Mouse (Mus musculus) brain, embryonic 14.5 days (tissue): ENCODE measurements around the gene Sval2.

ENCODE experiments used
- CTCF ChIP-seq: fragments of 200-500 bp; IDR thresholded peaks from 2 replicates; pipeline ENCODE4 v1.5.1; 2012; ENCODE audit warnings: inconsistent platforms, mild to moderate bottlenecking, moderate library complexity, borderline replicate concordance; ENCODE audit not compliant: insufficient read depth, insufficient read length; ENCODE audit errors: extremely low read depth
- POLR2A ChIP-seq: fragments of 200-500 bp; IDR thresholded peaks from 2 replicates; pipeline ENCODE4 v1.6.1; 2012; ENCODE audit warnings: mild to moderate bottlenecking, inconsistent platforms, borderline replicate concordance; ENCODE audit not compliant: poor library complexity, insufficient read depth, insufficient read length, severe bottlenecking; ENCODE audit errors: extremely low read depth

DNA sequence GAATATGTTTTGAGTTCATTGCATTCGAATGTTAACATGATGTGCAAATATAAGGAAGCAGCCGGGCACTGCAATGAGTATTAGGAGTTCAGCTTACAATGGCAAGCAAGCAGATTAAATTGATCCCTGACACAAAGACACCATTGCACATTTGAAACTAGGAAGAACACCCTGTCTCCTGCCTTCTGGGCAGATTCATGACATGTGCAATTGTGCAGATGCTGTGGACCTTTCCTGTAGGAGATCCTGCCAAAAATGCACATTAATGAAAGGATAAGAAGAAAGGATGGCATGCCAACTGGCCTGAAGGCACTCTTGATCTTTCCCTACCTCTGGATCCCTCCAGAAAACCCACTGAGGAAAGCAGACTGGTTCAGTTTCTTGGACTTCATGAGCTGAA lies 23.3 kb upstream of the Sval2 start:
- no peak for TF ChIP-seq CTCF
- TF ChIP-seq POLR2A, result no peak
